Mouse (Mus musculus): ENCODE measurements at regions not wholly inside any gene's neighbourhood (a gene's known extent, or its start where the extent isn't known, plus 50 kb on each side); places are given as distances from the start of the nearest gene placed in this dataset.

DNA sequence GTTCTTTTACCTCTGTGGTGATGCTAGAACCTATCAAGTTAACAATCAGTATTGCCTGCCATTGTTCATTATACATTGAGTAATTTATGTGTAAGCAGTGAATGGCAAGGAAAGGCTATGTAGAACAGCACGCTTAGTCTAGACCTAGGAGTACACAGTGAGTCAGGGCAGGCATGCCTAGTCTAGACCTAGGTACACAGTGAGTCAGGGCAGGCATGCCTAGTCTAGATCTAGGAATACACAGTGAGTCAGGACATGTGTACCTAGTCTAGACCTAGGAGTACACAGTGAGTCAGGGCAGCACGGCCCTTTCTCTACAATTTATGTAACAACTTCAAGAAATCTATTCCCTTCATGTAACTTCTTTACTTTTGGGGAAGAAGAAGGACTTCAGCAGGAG is 347.2 kb downstream of the Tmem232 start:
- no peak overlapping the region for H3K4me3 ChIP-seq (ENCODE audit: low read depth, low read length)
- 72% methylated on average over 2 of the region's 2 CpGs for WGBS
- no peaks in the 10 kb centered on the region for H3K36me3 ChIP-seq (ENCODE audit: control insufficient read depth, insufficient read depth, low read length)
- TF ChIP-seq POLR2A (IDR thresholded peaks at IDR 0.05; ENCODE audit: low read depth, low read length) (no peak), CTCF (IDR thresholded peaks at IDR 0.05; ENCODE audit: extremely low read depth, insufficient read length, insufficient replicate concordance, low read depth, low read length) (no peak)
- H3K27me3 ChIP-seq (ENCODE audit: control insufficient read depth, insufficient read depth, low read length), result no peaks in the 10 kb centered on the region
- H3K4me1 ChIP-seq (ENCODE audit: control insufficient read depth, insufficient read depth, insufficient read length, low read length), result no peaks in the 10 kb centered on the region
- no peak overlapping the region for H3K27ac ChIP-seq (ENCODE audit: insufficient read depth, low read depth, low read length)

DNA sequence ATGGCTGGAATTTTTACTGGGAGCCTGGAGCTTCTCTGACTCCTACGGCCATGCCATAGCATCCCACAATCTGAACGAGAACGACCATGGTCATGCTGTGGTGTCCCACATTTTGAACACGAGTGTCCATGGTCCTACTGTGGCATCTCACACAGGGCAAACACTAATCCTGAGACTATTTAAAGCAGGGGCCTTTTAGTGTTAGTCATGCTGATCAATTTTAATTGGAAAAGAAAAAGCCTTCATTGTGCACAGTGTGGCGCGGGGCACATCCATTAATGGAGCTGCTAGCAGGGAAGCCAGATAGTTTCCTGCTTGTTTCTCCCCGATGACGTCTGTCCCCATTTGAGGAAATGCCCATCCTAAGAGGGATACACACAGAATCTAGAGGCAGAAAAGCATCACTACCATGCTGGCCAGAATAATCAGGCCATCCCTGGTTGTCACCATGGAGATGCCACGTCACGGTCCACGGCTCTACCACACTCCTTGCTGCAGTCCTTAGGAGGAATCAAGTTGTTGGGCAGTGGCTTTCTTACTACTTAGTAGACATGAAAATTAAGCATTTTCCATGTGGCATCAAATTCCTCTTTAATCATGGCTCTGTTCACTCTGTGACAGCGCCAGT is 348.0 kb downstream of the Tmem232 start:
- 81% methylated on average over 12 of the region's 12 CpGs for WGBS
- Histone ChIP-seq H3K4me3 (ENCODE audit: low read depth, low read length) (no peak overlapping the region), H3K27ac (ENCODE audit: insufficient read depth, low read depth, low read length) (no peak overlapping the region), H3K4me1 (ENCODE audit: control insufficient read depth, insufficient read depth, insufficient read length, low read length) (no peaks in the 10 kb centered on the region), H3K27me3 (ENCODE audit: control insufficient read depth, insufficient read depth, low read length) (no peaks in the 10 kb centered on the region), H3K36me3 (ENCODE audit: control insufficient read depth, insufficient read depth, low read length) (no peaks in the 10 kb centered on the region)
- TF ChIP-seq CTCF (IDR thresholded peaks at IDR 0.05; ENCODE audit: extremely low read depth, insufficient read length, insufficient replicate concordance, low read depth, low read length), result no peak
- no peak for TF ChIP-seq POLR2A (IDR thresholded peaks at IDR 0.05; ENCODE audit: low read depth, low read length)

DNA sequence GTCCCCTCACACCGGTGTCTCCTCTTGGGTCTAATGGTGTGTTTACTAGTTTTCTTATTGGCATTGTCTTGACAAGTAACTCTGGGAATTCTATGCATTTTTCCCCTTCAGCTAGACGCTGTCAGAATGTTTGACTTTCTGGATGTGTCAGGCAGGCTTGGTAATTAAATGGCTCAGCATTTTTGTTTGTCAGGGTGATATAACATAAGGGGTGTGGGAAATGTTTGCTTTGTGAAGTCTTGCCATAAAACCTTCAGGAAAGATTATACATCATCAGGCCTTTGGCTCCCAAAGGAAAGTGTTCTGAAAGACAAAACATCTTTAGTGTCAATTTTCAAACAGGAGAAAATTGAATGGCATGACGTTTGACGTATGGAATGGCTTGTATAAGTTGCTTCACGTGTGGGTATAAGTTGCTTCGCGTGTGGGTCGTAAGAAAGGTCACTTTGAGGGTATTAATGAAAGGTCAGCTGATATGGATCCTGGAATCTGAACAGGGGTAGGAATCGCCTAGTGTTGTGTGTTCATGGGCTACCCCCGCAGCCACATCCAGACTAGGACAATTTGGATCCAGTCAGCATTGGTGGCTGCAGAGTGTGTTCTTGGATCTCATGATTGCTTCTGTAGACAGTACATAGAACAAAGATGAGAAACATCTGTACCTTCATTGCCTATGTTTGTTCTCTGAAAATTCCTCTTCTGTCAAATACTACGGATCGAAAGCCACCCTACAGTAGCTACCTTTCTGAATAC is 349.6 kb downstream of the Tmem232 start:
- Histone ChIP-seq H3K4me3 (ENCODE audit: low read depth, low read length) (no peak overlapping the region), H3K27me3 (ENCODE audit: control insufficient read depth, insufficient read depth, low read length) (no peaks in the 10 kb centered on the region), H3K36me3 (ENCODE audit: control insufficient read depth, insufficient read depth, low read length) (no peaks in the 10 kb centered on the region), H3K27ac (ENCODE audit: insufficient read depth, low read depth, low read length) (no peak overlapping the region), H3K4me1 (ENCODE audit: control insufficient read depth, insufficient read depth, insufficient read length, low read length) (no peaks in the 10 kb centered on the region)
- TF ChIP-seq CTCF (IDR thresholded peaks at IDR 0.05; ENCODE audit: extremely low read depth, insufficient read length, insufficient replicate concordance, low read depth, low read length), result no peak
- TF ChIP-seq POLR2A (IDR thresholded peaks at IDR 0.05; ENCODE audit: low read depth, low read length), result no peak
- WGBS, result 32% methylated on average over 12 of the region's 12 CpGs

DNA sequence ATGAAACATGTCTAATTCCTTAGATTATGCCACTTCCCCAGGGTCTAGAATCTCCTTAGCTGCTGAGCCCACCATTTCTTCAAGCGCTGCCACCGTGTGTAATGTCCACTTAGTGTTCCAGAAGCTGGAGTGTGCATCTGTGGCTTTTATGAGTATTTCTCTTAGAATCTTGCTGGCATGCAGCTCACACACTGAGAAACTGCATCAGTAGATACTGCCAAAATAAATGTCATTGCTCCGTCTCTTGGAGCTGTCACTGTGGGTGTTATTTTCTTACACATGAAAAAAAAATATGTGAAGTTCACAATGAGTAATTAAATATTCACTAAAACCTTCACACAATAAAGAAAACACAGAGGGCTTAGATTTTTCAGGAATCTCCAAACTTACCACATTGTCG is 345.3 kb upstream of the 4930583I09Rik start:
- no peaks in the 10 kb centered on the region for H3K36me3 ChIP-seq (ENCODE audit: control insufficient read depth, insufficient read depth, low read length)
- TF ChIP-seq CTCF (IDR thresholded peaks at IDR 0.05; ENCODE audit: extremely low read depth, insufficient read length, insufficient replicate concordance, low read depth, low read length) (no peak), POLR2A (IDR thresholded peaks at IDR 0.05; ENCODE audit: low read depth, low read length) (no peak)
- WGBS, result 80% methylated on average over 4 of the region's 4 CpGs
- no peak overlapping the region for H3K4me3 ChIP-seq (ENCODE audit: low read depth, low read length)
- no peak overlapping the region for H3K27ac ChIP-seq (ENCODE audit: insufficient read depth, low read depth, low read length)
- no peaks in the 10 kb centered on the region for H3K4me1 ChIP-seq (ENCODE audit: control insufficient read depth, insufficient read depth, insufficient read length, low read length)
- no peaks in the 10 kb centered on the region for H3K27me3 ChIP-seq (ENCODE audit: control insufficient read depth, insufficient read depth, low read length)

DNA sequence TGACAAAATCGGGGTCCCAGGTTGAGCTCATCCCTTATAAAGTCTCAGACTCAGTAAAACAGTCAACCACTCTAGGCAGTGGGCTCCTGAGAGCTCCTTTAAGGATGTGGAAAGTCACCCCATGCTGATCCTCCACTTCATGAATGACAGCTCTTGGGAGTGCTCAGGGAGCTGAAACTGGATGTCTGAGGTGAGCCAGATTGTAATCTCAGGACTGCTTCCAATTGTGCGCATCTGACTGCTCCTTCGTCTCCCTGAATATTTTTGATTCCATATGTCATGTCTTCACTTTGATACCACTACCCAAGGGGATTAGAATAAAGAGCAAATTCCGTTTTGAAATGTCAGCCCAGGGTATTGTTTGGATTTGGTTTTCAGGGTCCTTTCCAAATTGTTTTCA is 339.9 kb upstream of the 4930583I09Rik start:
- Histone ChIP-seq H3K27me3 (ENCODE audit: control insufficient read depth, insufficient read depth, low read length) (no peaks in the 10 kb centered on the region), H3K36me3 (ENCODE audit: control insufficient read depth, insufficient read depth, low read length) (no peaks in the 10 kb centered on the region), H3K4me3 (ENCODE audit: low read depth, low read length) (no peak overlapping the region), H3K4me1 (ENCODE audit: control insufficient read depth, insufficient read depth, insufficient read length, low read length) (no peaks in the 10 kb centered on the region), H3K27ac (ENCODE audit: insufficient read depth, low read depth, low read length) (no peak overlapping the region)
- TF ChIP-seq CTCF (IDR thresholded peaks at IDR 0.05; ENCODE audit: extremely low read depth, insufficient read length, insufficient replicate concordance, low read depth, low read length), result no peak
- no peak for TF ChIP-seq POLR2A (IDR thresholded peaks at IDR 0.05; ENCODE audit: low read depth, low read length)
- 68% methylated on average over 4 of the region's 4 CpGs for WGBS

DNA sequence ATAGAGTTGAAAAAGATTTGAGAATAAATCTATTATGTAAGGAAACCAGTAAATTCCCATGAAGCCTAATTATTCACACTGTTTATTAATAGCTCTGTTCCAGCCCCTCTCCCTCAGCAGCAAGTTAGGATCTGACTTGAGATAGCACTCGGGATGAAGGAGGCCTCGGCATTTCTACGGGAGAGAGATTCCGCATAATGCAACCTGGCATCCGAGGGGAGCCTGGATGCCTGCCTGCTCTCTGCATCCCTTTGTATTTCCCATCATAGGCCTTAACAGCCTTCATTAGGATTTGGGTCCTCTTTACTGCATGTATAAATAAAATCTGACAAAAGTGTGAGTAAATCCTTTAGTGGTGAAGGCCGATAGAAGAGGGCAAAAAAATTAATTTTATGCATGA is 338.2 kb upstream of the 4930583I09Rik start:
- Histone ChIP-seq H3K27ac (ENCODE audit: insufficient read depth, low read depth, low read length) (no peak overlapping the region), H3K27me3 (ENCODE audit: control insufficient read depth, insufficient read depth, low read length) (no peaks in the 10 kb centered on the region), H3K4me1 (ENCODE audit: control insufficient read depth, insufficient read depth, insufficient read length, low read length) (no peaks in the 10 kb centered on the region), H3K4me3 (ENCODE audit: low read depth, low read length) (no peak overlapping the region), H3K36me3 (ENCODE audit: control insufficient read depth, insufficient read depth, low read length) (no peaks in the 10 kb centered on the region)
- 90% methylated on average over 6 of the region's 6 CpGs for WGBS
- TF ChIP-seq POLR2A (IDR thresholded peaks at IDR 0.05; ENCODE audit: low read depth, low read length) (no peak), CTCF (IDR thresholded peaks at IDR 0.05; ENCODE audit: extremely low read depth, insufficient read length, insufficient replicate concordance, low read depth, low read length) (no peak)

DNA sequence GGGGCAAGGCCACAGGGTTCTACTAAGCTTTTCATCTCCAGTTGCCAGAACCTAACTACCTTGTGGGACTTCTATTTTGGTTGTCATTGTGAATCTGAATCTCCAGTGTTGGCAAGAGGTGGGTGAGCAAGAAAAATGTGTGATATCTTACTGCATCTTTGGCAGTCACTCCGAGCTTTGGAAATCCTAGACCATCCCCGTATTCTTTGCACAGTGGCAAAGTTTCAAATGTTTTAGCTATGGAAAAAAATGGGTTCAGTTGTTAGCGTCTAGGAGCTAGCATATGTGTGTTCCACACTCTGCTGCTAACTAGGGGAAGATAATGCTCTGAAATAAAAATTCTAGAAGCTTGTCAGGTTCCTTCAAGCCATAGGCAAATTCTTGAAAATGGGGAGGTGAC is 337.4 kb upstream of the 4930583I09Rik start:
- H3K4me1 ChIP-seq (ENCODE audit: control insufficient read depth, insufficient read depth, insufficient read length, low read length), result no peaks in the 10 kb centered on the region
- no peak overlapping the region for H3K4me3 ChIP-seq (ENCODE audit: low read depth, low read length)
- H3K27me3 ChIP-seq (ENCODE audit: control insufficient read depth, insufficient read depth, low read length), result no peaks in the 10 kb centered on the region
- H3K27ac ChIP-seq (ENCODE audit: insufficient read depth, low read depth, low read length), result no peak overlapping the region
- no peaks in the 10 kb centered on the region for H3K36me3 ChIP-seq (ENCODE audit: control insufficient read depth, insufficient read depth, low read length)
- no peak for TF ChIP-seq CTCF (IDR thresholded peaks at IDR 0.05; ENCODE audit: extremely low read depth, insufficient read length, insufficient replicate concordance, low read depth, low read length)
- no peak for TF ChIP-seq POLR2A (IDR thresholded peaks at IDR 0.05; ENCODE audit: low read depth, low read length)
- WGBS, result 86% methylated on average over 3 of the region's 3 CpGs

Data from small intestine, adult 2 months (tissue).